Mouse (Mus musculus): ENCODE data around the gene Olfr60.

GRCm38 (mm10) chr7:140376911-140377310 lies 15.4 kb upstream of the Olfr60 start:
- TF ChIP-seq POLR2A (IDR thresholded peaks at IDR 0.05; ENCODE audit: borderline replicate concordance, control insufficient read depth, low read depth, low read length): no peak
- no peak for TF ChIP-seq CTCF (IDR thresholded peaks at IDR 0.05; ENCODE audit: control insufficient read depth, insufficient read depth, low read length)

All from bone marrow, adult 2 months (tissue).